Mouse (Mus musculus): ENCODE results near the gene Myo6.

GRCm38 (mm10) chr9:80344451-80345000 lies 179.7 kb downstream of the Myo6 start:
- TF ChIP-seq GATA1 (IDR thresholded peaks at IDR 0.05; ENCODE audit: low read length): no peak
- no peak for TF ChIP-seq TAL1 (IDR thresholded peaks at IDR 0.05; ENCODE audit: low read length)

All from erythroblast, embryonic 14.5 days (primary cell).